ENCODE assay signal across 8 mouse cellular contexts in genomic region chr2:173738232-173738631, GRCm38 (mm10). TPM values are rescaled to one million over a fixed set of nuclear protein-coding genes. Genes with fewer than 3 reads are reported as not detected.
DNase-seq lines count a peak whose midpoint lies in the region; ATAC-seq and TF ChIP-seq lines count a peak whose summit lies in the region.

No protein-coding gene starts in this region.

- peak overlapping the region; percentile 68 for H3K9ac ChIP-seq in intestine, embryonic 15.5 days

- ATAC-seq in intestine, embryonic 15.5 days = no peak

- peaks cover 11% of the 10 kb centered on the region for H3K4me1 ChIP-seq in cortical plate, adult 2 months (ENCODE audit: control insufficient read depth, insufficient read depth, low read length)
- peaks cover 20% of the 10 kb centered on the region for H3K4me1 ChIP-seq in intestine, embryonic 15.5 days (replicated peaks)

- peak overlapping the region; percentile 90; the same call in 1 of the 2 replicates for H3K27ac ChIP-seq in layer of hippocampus, adult 2 months
- no peak overlapping the region for H3K27ac ChIP-seq in cortical plate, adult 2 months (ENCODE audit: insufficient read depth, low read length)
- H3K27ac ChIP-seq in intestine, embryonic 15.5 days = no peak overlapping the region

- peaks cover 58% of the 10 kb centered on the region for H3K79me2 ChIP-seq in myocyte (ENCODE audit: control insufficient read depth, insufficient read depth)

- peak overlapping the region; percentile 79 for H3K4me2 ChIP-seq in intestine, embryonic 15.5 days (replicated peaks)
- peak overlapping the region; percentile 77 for H3K4me2 ChIP-seq in myocyte (ENCODE audit: low read depth)

- H3K36me3 ChIP-seq in intestine, embryonic 15.5 days = no peaks in the 10 kb centered on the region
- H3K36me3 ChIP-seq in myocyte (ENCODE audit: control insufficient read depth, insufficient read depth) = no peaks in the 10 kb centered on the region

- H3K9me3 ChIP-seq in intestine, embryonic 15.5 days = no peaks in the 10 kb centered on the region

- H3K27me3 ChIP-seq in intestine, embryonic 15.5 days (replicated peaks) = no peaks in the 10 kb centered on the region
- no peaks in the 10 kb centered on the region for H3K27me3 ChIP-seq in myocyte (ENCODE audit: control insufficient read depth, insufficient read depth, insufficient read length)

- intact Hi-C loops in left cerebral cortex, postnatal 4 days (cut with DNase I) = loop anchor here (10.0 kb wide), 1 partner anchor 557 kb away; no protein-coding TSS in a partner anchor

- TF ChIP-seq POLR2A in cortical plate, adult 2 months (IDR thresholded peaks at IDR 0.05; ENCODE audit: extremely low read depth, insufficient read depth, low read length) = no peak
- TF ChIP-seq POLR2A in myocyte (IDR thresholded peaks at IDR 0.05; ENCODE audit: insufficient read length, low read depth) = no peak

- H3ac ChIP-seq in myocyte (ENCODE audit: control insufficient read depth, insufficient read length) = peak overlapping the region; percentile 29

- TF ChIP-seq CTCF in layer of hippocampus, adult 2 months (conservative IDR thresholded peaks at IDR 0.05) = no peak
- TF ChIP-seq CTCF in cortical plate, adult 2 months (IDR thresholded peaks at IDR 0.05; ENCODE audit: extremely low read depth, insufficient read depth, low read length) = no peak

- 76% methylated on average over 9 of the region's 9 CpGs for WGBS in intestine, embryonic 15.5 days

- H3K4me3 ChIP-seq in layer of hippocampus, adult 2 months = peak overlapping the region; percentile 81
- H3K4me3 ChIP-seq in cortical plate, adult 2 months (ENCODE audit: insufficient read depth, low read length) = peak overlapping the region; percentile 88
- peak overlapping the region; percentile 62 for H3K4me3 ChIP-seq in intestine, embryonic 15.5 days (replicated peaks)
- H3K4me3 ChIP-seq in myocyte = peak overlapping the region; percentile 60

- DNase-seq in layer of hippocampus, adult 2 months (ENCODE audit: low spot score in 2 of 2) = no peak
- no peak for DNase-seq in layer of hippocampus, postnatal 14 days (ENCODE audit: low spot score in 2 of 2)
- DNase-seq in spleen, postnatal 36 days (ENCODE audit: low spot score in 2 of 2) = no peak
- DNase-seq in left cerebral cortex, postnatal 4 days = no peak
- no peak for DNase-seq in urinary bladder, postnatal 10 days (ENCODE audit: low spot score)

TF ChIP-seq in myocyte, 11 proteins besides CTCF, POLR2A, EP300 and RAD21:
- TF ChIP-seq POLR2AphosphoS2 (IDR thresholded peaks at IDR 0.05; ENCODE audit: insufficient read length, low read depth) (no peak), CEBPB (IDR thresholded peaks at IDR 0.05; ENCODE audit: insufficient read depth, poor library complexity, severe bottlenecking) (no peak), E2F4 (IDR thresholded peaks at IDR 0.05; ENCODE audit: insufficient read depth) (no peak), USF1 (IDR thresholded peaks at IDR 0.05; ENCODE audit: low read depth) (no peak), MYOG (IDR thresholded peaks at IDR 0.05; ENCODE audit: control insufficient read depth in 1 of 3, insufficient read depth in 1 of 3, insufficient read length in 2 of 3, low read depth in 2 of 3) (no peak), TCF3 (IDR thresholded peaks at IDR 0.05; ENCODE audit: insufficient read length, low read depth) (no peak), SRF (IDR thresholded peaks at IDR 0.05; ENCODE audit: control insufficient read depth, insufficient read length, low read depth) (no peak), REST (IDR thresholded peaks at IDR 0.05; ENCODE audit: insufficient read depth, insufficient read length) (no peak), TCF12 (IDR thresholded peaks at IDR 0.05; ENCODE audit: insufficient read depth, poor library complexity, severe bottlenecking) (no peak), MYOD1 (IDR thresholded peaks at IDR 0.05; ENCODE audit: control insufficient read depth in 1 of 3, insufficient read length in 2 of 3, low read depth in 2 of 3) (no peak), MAX (IDR thresholded peaks at IDR 0.05; ENCODE audit: low read depth) (no peak)

RNA-seq across cellular contexts. Expression of gene Vapb, which starts 0.9 kb away (rescaled TPM):
- 100 to 1,000 TPM; 112 to 113 TPM for total RNA-seq in layer of hippocampus, adult 2 months (2021)
- 100 to 1,000 TPM; 105 to 110 TPM for total RNA-seq in layer of hippocampus, postnatal 14 days (2021)
- 55.5 and 58.5 TPM in 2 replicates for polyA plus RNA-seq in cortical plate, adult 2 months (2012; rRNA removed)
- polyA plus RNA-seq in intestine, embryonic 15.5 days (2015; fragmentation: Nextera tagmentation; extraction: Ambion mirVana) = 13.3 and 14.5 TPM in 2 replicates
- 53.8 TPM for polyA plus RNA-seq in myocyte (2012; fragmentation: generic; extraction: Trizol)
- 10 to 100 TPM; 84.7 to 94.7 TPM for total RNA-seq in left cerebral cortex, postnatal 4 days (2021)

RNA-seq across cellular contexts. Expression of gene 1700010B08Rik, which starts 19.0 kb away (rescaled TPM):
- not detected for total RNA-seq in layer of hippocampus, adult 2 months (2021)
- not detected for total RNA-seq in layer of hippocampus, postnatal 14 days (2021)
- not detected in 2 replicates for polyA plus RNA-seq in cortical plate, adult 2 months (2012; rRNA removed)
- polyA plus RNA-seq in intestine, embryonic 15.5 days (2015; fragmentation: Nextera tagmentation; extraction: Ambion mirVana) = not detected in 2 replicates
- polyA plus RNA-seq in myocyte (2012; fragmentation: generic; extraction: Trizol) = 0.05 TPM
- not detected for total RNA-seq in left cerebral cortex, postnatal 4 days (2021)
